Mouse (Mus musculus) heart, postnatal 36 days (tissue): ENCODE data around the gene St3gal3. TPM values are rescaled to one million over a fixed set of nuclear protein-coding genes. Genes with fewer than 3 reads are reported as not detected.

Source experiments
- DNase-seq, 2 experiments: peaks; one replicate each; pipeline ENCODE4 v3.0.0; 2021 to 2022
- intact Hi-C: fragments of 180-260 bp; cut with DNase I; formaldehyde crosslinking; loops from one replicate; pipeline ENCODE4 v1.15.1; 2025
- total RNA-seq, 2 experiments: library from RNA; stranded (reverse); gene quantifications; 2 replicates each; pipeline ENCODE4 v1.2.3; 2021

Gene St3gal3
- total RNA-seq, 2 experiments from 2014 or later, result 60.3 to 66.4 TPM

DNA sequence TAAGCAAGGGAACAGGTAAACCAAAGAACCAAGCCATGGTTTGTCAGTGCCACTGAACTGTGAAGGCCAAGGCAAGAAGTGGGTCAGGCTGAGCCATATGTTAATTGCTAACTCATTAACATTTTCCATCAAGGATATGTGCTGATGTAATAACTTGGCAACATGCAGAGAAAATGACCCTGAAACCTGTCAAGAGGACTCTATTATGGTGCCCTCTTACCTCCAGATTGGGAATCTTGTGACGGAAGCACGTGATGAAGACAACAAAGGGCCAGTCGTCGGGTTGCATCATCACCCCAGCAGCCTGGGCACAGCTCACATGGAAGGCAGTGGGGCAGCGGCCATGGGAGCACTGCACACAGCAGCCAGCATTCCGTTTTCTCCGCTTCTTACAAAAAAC lies 9.0 kb upstream of the St3gal3 start:
- intact Hi-C loops, result no loop called here
- DNase-seq, result no peak

DNA sequence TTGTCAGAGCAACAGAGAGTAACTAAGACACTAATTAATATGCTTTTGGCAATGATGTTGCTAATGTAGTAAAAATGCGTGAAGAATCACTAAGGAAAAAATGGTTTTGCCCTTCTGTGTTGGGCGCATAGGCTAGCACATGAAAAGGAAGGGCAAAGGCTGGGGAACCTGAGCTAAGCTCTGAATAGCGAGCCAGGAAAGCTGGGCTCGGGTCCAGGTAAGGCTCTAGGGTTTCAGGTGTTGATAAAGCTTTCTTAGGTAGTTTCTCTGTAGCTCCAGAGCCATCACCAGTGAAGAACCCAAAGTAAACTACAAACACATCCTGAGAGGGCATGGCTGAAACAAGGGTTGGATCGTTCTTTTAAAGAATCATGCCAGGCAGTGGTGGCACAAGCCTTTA lies 6.8 kb upstream of the St3gal3 start:
- intact Hi-C loops, result no loop called here
- DNase-seq, result no peak

GRCm38 (mm10) chr4:118138891-118139290 lies 4.2 kb upstream of the St3gal3 start:
- intact Hi-C loops, result loop anchor here (5.0 kb wide), 1 partner anchor 38 kb away; no protein-coding TSS in a partner anchor

DNA sequence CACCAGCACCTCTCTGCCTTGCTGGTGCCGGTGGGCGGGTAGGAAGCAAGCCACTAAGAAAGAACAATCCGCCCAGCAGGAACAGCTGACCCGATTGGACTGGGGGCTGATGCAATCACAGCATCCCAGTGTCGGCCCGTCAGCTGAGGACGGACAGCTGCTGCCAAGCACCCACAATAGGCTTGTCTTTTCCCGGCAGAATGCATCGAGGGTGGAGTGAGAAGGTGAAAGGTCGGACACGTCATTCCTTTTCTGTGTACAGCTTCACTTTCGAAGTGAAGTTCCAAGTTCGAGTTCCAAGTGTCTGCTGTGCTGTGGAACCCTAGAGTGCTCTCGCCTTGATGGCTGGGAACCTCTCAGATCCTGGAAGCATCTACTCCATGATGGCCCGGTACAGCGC lies 3.1 kb upstream of the St3gal3 start:
- no peak for DNase-seq
- intact Hi-C loops, result loop anchor here (5.0 kb wide), 1 partner anchor 39 kb away; no protein-coding TSS in a partner anchor

More at GRCm38 (mm10) chr4:118138891-118139290, 4.2 kb upstream of the St3gal3 start:
- DNase-seq, result peak; percentile 52 to 56

- intact Hi-C loops, result loop anchor here (5.0 kb wide), 1 partner anchor 40 kb away; no protein-coding TSS in a partner anchor
Measured at GRCm38 (mm10) chr4:118137311-118137710, 2.6 kb upstream of the St3gal3 start.

GRCm38 (mm10) chr4:118135414-118135813 lies 700 bp upstream of the St3gal3 start:
- intact Hi-C loops, result loop anchor here (5.0 kb wide), 1 partner anchor 42 kb away; no protein-coding TSS in a partner anchor
- DNase-seq, result no peak

More at GRCm38 (mm10) chr4:118137311-118137710, 2.6 kb upstream of the St3gal3 start:
- no peak for DNase-seq

- DNase-seq, result no peak
- intact Hi-C loops, result no loop called here
Measured at GRCm38 (mm10) chr4:118131329-118131728, 3.4 kb downstream of the St3gal3 start.

GRCm38 (mm10) chr4:118123030-118123704 lies 11.5 kb downstream of the St3gal3 start:
- intact Hi-C loops, result no loop called here
- no peak for DNase-seq

- intact Hi-C loops, result no loop called here
- DNase-seq, result no peak
Measured at GRCm38 (mm10) chr4:118122078-118122477, 12.6 kb downstream of the St3gal3 start.

DNA sequence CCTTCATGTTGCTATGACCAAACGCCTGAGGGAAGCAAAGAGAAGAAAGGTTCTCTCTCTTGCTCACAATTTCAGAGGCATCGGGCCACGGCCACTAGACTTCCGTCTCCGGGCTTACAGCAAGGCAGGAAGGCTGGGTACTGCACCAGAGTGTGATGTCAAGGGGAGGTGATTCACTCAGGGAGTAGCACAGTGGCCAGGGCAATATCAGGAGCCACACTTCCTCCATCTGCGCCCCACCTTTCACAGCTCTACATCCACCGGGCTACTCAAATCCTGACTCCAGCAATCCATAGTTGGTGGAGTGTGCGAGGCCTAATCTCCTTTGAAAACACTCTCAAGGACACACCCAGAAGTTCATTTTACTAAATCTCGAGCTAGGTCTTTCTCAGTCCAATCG lies 17.1 kb downstream of the St3gal3 start:
- intact Hi-C loops, result no loop called here
- DNase-seq, result no peak

GRCm38 (mm10) chr4:118116098-118116497 lies 18.6 kb downstream of the St3gal3 start:
- DNase-seq, result no peak
- intact Hi-C loops, result no loop called here

DNA sequence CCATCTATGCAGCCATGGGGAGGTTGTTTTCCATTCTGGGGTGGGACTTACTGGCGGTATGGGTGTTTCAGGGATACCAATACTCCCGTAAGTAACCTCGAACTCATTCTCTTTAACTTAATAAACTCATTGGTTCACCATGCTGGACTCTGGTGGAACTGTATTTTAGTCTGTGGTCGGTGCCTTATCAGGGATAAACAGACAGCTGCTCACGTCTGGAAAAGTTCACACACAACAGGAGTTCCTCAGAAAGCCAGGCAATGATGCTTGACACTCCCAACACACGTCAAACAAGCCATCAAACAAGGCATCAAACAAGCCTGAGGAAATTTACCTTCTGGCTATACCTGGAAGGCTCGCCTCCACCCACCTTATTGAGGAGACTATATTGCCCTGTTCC lies 19.6 kb downstream of the St3gal3 start:
- intact Hi-C loops, result no loop called here
- no peak for DNase-seq

- no peak for DNase-seq
- intact Hi-C loops, result no loop called here
Measured at GRCm38 (mm10) chr4:118112601-118113000, 22.1 kb downstream of the St3gal3 start.

- intact Hi-C loops, result no loop called here
- DNase-seq, result no peak
Measured at GRCm38 (mm10) chr4:118109649-118110048, 25.1 kb downstream of the St3gal3 start.

DNA sequence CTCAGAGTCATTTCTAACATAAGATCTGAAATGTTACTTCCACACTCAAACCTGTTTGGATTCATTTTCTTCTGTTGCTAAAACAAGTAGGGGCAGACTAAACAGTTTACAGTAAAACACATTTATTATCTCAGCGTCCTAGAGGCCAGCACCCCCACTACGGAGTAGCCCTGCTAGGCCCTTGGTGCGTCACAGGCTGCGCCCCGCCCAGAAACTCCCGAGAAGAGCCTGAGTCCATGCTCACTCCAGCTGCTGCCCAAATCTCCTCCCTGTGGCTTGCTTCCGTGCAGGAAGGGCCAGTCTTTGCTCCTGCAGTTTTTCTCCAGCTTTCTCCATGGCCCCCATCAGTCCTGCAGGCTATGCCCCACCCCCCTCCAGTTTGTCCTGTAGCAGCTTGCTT lies 25.9 kb downstream of the St3gal3 start:
- intact Hi-C loops, result no loop called here
- peak; percentile 19 to 28 for DNase-seq

GRCm38 (mm10) chr4:118105256-118106053 lies 29.3 kb downstream of the St3gal3 start:
- no peak for DNase-seq
- intact Hi-C loops, result no loop called here

DNA sequence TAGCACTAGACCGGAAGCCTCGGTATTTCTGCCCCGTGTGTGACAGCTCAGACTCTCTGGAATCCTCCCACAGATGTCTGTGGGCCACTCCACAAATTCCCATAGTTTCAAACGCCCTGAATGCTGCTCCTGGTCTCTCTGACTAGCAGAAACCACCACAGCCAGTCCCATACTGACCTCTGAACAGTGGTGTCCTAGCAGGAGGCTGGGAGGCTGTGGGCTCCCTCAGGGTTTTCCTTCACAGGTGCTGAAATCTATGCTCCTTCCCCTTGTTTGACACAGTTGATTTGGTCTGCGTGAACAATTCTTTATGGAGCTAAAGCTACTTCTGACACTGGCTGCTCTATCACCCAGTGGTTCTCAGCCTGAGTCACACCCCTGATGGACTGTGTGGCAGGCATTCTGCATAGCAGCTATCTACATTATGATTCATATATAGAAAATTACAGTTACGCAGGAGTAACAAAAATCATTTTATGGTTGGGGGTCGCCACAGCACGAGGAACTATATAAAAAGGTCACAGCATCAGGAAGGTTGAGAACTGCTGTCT lies 31.4 kb downstream of the St3gal3 start:
- no peak for DNase-seq
- intact Hi-C loops, result no loop called here

GRCm38 (mm10) chr4:118101497-118101896 lies 33.2 kb downstream of the St3gal3 start:
- no peak for DNase-seq
- intact Hi-C loops, result no loop called here

GRCm38 (mm10) chr4:118099637-118100364 lies 34.9 kb downstream of the St3gal3 start:
- intact Hi-C loops, result loop anchor here (5.0 kb wide), 1 partner anchor 118 kb away; no protein-coding TSS in a partner anchor
- no peak for DNase-seq

DNA sequence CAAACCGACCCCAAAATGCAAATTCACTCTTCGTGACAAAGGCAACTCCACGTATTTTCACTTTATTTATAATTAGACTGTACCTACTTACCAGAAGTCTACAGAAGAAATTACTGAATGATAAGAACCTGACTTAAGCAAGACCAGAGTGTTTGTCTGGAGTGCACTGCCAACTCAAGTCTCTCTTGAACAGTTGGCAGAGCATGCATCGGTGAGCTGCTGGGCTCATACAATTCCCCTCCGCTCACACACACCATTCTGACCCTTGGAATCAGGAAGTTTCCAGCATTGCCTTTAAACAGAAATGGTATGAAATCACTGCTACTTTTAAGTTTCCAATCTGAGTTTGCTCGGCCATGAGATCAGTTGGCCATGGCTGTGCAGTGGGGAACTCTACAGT lies 36.1 kb downstream of the St3gal3 start:
- intact Hi-C loops, result loop anchor here (5.0 kb wide), 1 partner anchor 119 kb away; no protein-coding TSS in a partner anchor
- no peak for DNase-seq
